Mouse (Mus musculus) activated CD4-positive, CD25-positive, alpha-beta regulatory T cell, adult 4 months (primary cell): ENCODE data around the gene Tmco4. TPM values are rescaled to one million over a fixed set of nuclear protein-coding genes. Genes with fewer than 3 reads are reported as not detected.
A peak's percentile ranks its signal among the peaks of the same experiment; 100 is the strongest.
"Not testable (repeated sequence)": the region's sequence is repeated elsewhere in the genome, so short reads cannot be mapped to it uniquely, and the experiment has no call there.

ENCODE experiments used
- ATAC-seq: one replicate; pipeline ENCODE4 v1.8.0; 2017
- polyA plus RNA-seq, 2 experiments: library from polyadenylated mRNA; unstranded; fragments of 100-300 nt; shearing (Covaris generic); gene quantifications; one replicate each; pipeline ENCODE4 v1.2.1; 2017

Gene Tmco4
- polyA plus RNA-seq, 2 experiments from 2014 or later, result 19.1 to 32.4 TPM

DNA sequence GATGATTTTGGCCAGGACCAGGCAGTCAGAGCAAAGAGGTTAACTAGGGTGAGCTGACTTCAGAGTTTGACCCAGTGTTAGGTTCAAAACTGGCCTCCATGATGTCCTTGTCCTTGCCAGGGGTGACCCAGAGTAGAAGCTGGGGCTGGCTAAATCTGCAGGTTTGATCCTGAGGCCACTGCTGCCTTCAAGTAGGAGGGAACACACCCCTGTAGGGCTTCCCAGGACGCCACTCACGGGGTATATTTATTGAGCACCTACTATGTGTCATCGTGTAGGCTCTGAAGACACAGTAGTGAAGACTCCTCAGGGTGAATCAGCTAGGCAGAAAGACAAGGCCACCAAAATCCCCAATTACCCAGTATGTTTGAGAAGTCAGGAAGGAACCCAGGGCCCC lies 1.0 kb downstream of the Tmco4 start:
- ATAC-seq, result peak; percentile 5

DNA sequence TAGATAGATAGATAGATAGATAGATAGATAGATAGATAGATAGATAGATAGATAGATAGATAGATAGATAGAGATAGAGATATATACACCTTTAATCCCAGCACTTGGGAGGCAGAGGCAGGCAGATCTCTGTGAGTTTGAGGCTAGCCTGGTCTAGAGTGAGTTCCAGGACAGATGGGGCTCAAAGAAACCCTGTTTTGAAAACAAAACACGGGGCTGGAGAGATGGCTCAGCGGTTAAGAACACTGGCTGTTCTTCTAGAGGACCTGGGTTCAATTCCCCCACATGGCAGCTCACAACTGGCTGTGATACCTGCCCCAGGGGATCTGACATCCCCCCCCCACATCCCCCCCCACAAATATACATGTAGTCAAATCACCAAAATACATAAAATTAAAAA lies 1.9 kb downstream of the Tmco4 start:
- ATAC-seq, result not testable (repeated sequence)

DNA sequence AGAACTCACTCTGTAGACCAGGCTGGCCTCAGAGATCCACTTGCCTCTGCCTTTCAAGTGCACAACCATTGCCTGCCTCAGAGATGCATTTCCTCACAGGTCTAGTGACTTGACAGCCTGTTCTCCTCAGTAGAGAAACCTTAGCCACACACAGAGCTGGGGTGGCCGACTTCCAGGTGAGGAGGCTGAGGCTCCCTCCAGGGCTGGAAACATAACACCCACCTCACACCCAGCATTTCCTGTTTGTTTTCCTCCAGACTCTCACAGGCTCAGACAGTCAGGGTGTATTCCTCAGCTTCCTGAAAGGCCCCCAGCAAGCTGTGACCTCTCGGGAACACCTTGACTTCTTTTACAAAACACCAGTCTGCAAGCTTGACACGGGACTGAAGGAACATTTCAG lies 2.5 kb downstream of the Tmco4 start:
- ATAC-seq, result no peak

DNA sequence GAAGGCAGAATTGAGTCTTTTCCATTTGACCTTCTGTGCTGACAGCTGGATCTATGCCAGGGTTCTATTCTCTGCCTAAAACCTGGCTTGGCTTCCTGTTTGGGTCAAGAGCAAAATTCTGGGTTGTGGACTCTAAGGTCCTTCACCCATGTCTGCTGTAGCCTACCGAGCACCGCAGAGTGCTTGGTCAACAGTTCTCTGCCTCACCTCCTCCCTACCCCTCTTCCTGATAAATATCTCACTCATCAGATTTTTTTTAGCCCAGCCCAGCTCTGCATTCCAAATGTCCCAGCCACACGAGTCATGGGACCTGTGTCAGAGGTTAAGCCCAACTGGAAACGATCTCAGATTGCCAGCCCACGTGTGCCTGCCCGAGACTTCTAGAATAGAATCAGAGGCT lies 3.4 kb downstream of the Tmco4 start:
- ATAC-seq, result no peak

DNA sequence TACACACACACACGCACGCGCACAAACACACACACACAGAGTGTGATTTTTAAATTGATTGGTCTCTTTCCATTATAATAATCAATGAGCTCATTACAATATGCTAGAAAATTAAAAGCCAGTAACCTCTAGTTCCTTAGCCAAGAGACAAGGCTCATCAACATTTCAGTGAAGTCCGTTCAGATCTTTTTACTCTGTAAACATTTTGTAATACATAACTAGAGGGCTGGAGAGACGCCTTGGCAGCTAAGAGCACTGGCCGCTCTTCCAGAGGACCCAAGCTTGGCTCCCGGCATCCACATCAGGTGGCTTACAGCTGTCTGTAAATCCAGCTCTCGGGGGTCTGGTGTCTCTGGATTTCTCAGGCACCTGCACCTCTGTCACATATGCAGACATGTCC lies 7.3 kb downstream of the Tmco4 start:
- ATAC-seq, result no peak

DNA sequence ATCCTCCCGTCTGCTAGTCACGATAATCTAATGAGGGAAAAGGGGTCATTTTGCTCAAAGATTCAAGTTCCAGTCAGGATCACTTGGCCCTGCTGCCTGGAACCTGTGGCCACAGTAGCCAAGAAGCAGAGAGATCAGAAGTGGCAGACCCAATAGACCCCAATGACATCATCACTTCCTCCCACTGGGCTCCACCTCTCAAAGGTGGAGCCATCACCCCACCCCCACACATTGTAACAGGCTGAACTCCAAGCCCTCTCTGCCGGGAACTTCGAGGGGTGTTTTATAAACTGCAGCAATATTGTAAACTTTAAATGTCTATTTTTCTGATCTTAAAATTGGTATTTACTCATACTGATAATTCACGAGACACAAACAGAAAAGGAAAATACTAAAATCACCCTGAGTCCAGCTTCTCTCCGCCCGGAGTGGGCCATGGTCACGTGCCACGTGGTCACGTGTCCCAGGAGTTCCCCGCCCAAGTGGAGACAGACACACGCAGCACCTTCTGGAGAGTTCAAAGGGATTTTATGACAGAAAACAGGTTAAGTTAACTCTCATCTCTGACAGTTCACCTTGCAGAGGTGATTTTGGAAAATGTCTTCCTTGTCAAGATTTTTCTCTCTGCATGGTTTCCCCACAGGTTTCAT lies 8.2 kb downstream of the Tmco4 start:
- ATAC-seq, result no peak

DNA sequence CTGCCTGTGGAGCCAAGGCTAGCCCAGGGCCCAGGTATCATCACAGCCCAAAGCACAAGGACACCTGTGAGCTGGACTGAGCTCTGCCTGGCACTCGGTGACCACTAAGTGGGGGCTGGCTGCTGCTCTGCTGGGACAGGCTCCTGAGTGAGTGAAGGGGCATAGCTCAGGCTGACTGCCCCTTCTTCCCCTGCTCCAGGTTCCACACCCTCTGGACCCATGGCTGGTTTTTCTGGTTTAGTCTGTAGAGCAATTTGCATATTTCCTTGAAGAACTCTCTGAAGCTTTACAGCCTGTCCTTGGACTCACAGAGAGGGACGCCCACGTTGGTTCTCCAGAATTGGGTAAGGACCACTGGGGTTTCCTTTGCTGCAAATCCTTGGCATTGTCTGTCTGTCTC lies 10.7 kb downstream of the Tmco4 start:
- ATAC-seq, result no peak

DNA sequence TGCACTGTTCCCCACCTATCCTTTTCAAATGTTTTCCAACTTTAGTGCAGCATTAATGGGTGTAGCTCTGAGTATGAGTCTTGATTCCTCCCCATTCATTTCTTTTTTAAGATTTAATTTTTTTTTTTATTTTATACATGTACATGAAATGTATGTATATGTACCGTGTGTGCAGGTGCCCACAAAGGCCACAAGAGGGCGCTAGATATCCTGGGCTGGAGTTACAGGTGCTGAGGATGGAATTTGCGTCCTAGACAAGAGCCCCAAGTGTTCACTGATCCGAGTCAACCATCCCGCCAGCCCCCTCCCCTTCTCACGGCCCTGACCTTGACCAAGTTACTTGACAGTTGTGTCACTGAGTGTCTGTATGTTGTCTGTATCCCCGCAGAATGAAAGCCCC lies 12.1 kb downstream of the Tmco4 start:
- no peak for ATAC-seq

DNA sequence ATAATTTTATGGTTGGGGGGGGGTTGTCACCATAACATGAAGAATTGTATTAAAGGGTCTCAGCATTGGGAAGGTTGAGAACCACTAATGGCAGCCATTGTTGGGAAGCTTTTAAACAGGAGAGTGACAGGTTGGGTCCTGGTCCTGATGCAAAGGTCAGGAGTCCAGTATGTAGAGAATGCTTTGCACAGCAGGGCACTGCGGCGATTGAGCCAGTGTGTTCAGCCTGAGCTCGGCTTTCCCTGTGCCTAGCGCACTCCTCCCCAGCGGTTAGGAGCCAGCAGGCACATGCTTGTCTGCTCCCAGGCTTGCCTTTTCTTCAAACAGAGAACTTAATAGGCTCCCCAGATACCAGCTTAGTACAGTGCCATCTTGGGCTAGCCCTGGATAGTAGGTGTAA lies 13.6 kb downstream of the Tmco4 start:
- ATAC-seq, result no peak

DNA sequence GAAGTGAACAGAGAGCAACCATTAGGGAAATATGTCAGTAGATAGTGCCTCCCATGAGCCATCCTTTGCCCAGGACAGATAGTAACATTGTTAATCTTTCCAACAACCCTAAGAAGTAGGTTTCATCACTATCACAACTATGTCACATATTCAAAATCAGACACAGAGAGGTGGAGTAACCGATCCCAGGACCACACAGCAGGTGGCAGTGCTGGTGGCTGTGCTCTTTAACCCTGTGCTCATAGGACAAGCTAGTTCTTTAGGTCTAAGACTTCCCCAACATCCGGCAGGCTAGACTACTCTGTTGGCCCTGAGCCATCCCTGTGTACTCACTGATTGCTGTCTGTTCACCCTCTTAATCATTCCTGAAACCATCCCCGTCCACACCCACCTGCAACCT lies 21.7 kb downstream of the Tmco4 start:
- ATAC-seq, result no peak

DNA sequence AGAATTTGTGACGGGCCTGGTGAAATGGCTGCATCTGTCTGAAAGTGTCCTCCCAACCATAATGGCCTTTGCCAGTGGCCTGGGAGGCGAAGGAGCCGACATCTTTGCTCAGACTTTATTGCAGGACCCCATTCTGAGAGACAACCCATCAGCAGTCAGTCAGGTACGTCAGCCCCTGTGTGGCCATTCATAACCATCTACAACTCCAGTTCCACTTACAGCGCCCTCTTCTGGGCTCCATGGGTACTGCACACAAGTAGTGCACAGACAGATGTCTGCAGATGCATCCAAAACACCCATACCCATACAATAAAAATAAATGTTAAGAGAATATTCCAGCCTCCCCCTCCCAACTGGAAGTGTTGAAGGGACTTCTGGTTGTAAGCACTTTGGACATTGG lies 23.7 kb downstream of the Tmco4 start:
- no peak for ATAC-seq

DNA sequence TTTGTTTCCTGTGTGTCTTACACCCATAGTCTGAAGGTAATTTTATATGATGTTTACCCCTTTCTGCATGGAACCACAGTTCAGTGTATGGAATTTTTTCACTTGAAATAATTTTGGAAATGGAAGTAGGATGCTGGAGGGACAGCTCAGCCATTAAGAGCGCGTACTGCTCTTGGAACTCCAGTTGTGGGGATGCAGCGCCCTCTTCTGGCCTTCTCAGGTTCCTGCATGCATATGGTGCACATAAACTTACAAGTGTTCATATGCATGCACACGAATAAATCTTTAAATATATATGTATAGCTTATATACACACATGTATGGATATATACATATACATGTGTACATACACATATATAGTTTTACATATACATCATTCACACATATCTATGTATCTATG lies 24.4 kb downstream of the Tmco4 start:
- ATAC-seq, result no peak

DNA sequence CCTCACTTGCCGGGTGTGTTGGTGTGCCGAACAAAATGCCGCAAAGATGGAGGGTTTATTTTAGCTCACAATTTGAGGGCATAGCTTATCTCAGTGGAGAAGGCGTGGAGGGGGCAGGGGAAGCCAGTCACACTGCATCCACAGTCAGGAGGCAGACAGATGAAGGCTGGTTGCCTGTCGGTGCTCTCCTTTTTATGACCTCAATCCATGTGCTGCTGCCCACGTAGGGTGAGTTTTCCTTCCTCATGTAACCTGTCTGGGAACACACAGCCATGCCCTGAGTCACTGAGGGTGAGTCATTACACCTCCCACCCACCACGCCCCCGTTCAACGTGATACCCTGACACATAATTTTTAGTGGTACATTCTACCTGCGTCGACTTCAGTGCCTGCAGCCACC lies 25.9 kb downstream of the Tmco4 start:
- no peak for ATAC-seq

DNA sequence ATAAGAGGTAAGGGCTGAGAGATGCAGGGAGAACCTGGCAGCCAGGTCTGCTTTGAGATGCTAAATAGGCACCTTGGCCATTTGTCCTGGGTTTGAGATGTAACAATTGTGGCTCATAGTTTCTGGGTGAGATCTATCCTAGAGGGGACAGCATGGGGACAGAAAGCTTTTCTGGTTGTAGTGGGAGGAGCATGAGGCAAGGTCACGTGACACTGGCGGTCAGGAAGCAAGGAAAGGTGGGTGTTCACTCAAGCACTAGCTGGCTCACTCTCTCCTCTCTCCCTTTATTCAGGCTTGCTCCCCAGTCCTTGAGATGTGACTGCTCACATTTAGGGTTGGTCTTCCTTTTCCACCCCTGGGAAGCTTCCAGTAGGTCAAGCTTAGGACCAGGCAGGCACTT lies 28.3 kb downstream of the Tmco4 start:
- no peak for ATAC-seq

DNA sequence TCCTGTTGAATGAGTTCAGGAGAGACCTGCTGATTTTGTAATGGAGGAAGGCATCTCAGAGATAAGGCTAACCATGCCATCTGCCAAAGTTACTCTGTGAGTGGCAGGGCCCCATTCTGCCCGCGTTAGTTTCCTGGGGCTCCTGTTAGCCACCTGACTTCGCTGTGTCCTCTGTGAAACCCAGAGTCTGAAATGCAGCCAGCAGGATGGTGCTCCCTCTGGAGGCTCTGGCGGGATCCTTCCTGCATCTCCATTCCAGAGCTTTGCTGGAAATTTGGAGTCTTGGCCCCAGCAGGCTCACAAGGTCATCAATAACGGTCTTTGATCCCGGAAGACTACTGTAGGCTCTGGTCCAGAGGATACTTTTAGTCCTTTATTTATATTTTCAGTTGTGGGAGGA lies 28.7 kb downstream of the Tmco4 start:
- ATAC-seq, result no peak

DNA sequence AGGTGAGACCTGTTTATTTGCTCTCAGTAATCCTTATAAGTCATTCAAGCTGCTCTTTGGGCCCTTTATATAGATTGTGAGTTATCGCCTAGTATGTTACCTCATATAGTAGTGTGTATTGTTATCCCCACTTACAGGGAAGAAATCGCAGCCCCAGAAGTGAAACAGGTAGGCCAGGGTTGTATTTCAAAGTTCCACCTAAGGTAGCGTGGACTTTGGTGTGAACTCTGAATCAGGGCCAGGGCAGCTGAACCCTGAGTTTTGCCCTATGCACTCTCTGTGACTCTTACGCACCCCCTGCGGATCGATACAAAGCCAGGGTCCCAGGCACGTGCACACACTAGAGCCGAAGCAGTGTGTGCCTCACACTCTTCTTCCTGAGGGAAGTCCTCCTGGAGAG lies 31.4 kb downstream of the Tmco4 start:
- no peak for ATAC-seq

DNA sequence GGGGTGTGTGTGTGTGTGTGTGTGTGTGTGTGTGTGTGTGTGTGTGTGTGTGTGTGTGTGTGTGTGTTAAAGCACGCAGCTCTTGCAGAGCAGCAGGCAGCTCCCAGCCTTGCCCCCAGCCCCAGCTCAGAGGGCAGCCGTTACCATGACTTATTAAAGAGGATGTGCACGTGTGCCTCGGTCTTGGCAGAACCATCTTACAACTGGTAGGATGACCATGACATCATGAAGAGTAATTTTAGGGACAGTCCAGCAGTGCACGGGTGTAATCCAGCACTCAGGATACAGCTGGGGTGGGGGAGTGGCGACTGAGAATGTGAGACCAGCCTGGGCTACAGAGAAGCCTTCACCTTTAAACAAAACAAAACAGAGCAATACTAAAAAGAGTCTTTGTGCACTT lies 32.5 kb downstream of the Tmco4 start:
- no peak for ATAC-seq

DNA sequence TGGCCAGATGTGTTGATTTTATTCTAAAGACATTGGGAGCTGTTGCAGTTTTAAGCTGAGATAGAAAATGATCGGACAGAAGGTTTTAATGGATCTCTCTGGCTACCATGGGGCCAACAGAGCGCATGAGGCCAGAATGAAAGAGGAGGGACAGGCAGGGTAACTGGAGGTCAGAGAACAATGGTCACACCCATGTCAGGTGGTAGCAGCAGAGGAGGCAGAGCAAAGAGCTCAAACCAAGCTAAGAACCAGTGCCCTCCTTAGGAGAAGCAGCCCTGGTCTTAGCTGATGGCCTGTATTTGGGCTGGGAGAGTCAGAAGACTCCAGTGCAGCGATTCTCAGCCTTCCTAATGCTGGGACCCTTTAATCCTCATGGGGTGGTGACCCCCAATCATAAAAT lies 34.7 kb downstream of the Tmco4 start:
- no peak for ATAC-seq

DNA sequence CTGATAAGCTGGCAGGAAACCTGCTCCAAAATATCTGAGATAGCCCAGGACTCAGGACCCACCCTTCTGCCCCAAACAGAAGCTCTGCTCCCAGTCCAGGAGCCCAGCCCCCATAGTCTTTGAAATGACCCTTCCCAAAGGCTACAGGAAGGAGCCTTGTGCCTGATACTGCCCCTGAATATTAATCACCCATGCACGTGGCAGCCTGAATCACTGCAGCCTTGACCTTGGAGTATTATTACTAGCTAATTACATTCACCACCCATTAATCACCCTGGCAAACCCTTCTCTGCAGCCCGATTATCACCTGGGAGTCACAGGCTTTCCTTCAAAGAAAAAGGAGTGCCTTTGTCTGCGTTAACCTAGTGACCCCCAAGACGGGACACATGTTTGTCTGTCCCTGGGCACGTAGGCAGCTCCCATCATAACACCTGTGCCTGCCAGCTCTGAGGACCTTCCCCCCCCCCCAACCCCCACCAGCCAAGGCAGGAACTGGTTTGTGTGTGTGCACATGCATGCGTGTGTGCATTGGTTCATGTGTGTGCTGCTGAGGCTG lies 35.4 kb downstream of the Tmco4 start:
- no peak for ATAC-seq

DNA sequence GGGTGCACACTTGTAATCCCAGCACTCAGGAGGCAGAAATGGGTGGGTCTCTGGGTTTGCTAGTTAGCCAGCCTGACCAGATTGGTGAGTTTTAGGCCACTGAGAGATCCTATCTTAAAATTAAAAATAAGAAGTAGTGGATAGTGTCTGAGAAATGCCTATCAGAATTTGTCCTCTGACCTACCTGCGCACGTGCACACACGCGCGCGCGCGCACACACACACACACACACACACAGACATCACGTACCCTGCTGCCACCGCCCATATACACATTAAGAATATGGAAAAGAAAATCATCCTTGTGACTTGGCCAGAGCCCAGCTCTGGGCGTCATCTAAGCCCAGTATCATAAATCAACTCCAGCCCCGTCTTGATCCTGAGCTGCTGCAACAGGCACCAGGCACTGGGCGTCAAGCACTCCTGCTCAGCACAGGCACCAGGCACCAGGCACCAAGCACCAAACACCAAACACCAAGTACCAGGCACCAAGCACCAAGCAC lies 38.6 kb downstream of the Tmco4 start:
- ATAC-seq, result no peak

DNA sequence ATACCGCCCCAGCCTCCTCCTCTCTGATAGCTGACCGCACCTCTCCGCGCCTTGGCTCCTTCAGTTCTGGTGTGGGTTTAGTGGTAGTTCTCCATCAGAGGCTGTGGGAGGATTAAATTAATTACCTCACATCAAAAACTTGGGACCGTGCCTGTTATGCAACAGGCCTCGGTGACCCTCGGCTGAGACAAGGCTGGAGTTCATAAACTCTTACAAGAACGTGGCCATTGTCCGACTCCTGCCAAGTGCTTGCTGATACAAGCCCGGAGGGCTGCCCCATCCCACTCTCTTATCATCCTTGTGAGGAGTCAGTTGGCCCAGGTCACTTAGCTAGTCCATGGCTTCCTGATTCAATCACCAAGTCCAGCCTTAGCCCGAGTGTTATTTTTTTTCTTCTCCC lies 40.6 kb downstream of the Tmco4 start:
- ATAC-seq, result no peak

DNA sequence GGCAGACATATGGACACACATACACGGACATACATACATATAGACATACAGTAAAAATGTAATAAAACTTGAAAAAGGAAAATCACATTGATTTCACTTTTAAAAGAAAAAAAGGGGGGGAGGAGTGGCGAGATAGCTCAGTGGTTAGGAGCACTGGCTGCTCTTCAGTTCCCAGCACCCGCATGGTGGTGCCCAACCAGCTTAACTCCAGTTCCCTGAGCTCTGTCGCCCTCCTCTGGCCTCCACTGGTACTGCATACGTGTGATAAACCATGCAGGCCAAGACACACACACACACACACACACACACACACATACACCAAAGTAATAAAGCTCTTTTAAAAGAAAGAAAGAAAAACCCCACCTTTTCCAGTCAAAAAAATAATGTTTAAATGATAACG lies 42.1 kb downstream of the Tmco4 start:
- no peak for ATAC-seq

DNA sequence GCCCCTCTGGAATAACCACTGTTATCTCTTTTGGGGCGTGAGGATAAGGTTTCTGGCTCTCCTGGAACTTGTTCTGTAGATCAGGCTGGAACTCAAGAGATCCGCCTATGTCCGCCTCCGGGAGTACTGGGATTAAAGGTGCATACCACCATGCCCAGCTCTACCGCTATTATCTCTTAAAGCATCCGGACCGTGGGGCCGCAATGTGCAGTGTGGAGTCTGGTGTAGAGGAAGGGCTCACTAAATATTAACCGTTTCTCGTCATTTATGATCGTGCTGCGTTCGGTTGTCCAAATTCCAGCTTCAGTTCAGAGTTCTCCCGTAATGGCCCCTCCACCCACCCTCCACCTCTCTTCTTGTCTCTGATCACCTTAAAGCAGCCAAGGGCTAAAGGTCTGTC lies 45.7 kb downstream of the Tmco4 start:
- no peak for ATAC-seq

DNA sequence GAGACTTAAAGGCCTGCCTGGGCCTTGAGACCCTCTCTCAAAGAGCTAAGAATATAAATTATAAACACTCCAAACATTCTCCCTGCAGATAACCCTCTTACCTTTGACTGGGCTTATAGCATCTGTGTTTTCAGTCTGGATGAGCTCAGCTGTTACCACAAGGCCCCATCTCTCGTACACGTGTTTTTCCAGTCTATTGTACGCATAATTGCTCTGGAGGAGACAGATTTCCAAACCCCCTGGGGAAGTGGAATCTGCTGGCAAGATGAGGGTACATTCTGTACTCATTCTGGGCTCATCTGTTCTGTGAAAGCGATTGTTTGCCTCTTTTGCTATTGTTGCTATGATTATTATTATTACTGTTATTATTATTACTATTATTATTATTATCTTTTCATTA lies 46.3 kb downstream of the Tmco4 start:
- ATAC-seq, result no peak

DNA sequence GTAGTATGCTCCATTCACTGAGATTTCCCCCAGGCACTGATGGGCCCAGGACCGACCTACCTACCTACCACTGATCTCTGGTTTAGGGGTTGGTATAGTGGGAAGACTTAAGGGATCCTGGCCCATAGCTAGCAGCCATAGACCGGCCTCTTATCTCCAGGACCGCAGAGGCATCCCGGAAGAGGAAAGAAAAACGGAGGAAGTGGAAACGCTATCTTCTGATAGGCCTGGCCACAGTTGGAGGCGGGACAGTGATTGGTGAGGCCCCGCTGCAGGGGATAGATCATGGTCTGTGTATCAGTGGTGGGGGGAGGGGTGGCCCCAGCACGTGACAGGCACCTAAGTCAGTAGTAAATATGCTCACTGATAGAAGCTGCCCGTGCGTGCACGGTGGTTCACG lies 46.7 kb downstream of the Tmco4 start:
- no peak for ATAC-seq
